Mouse (Mus musculus): Measurements from ENCODE around the gene Galk1. TPM values are rescaled to one million over a fixed set of nuclear protein-coding genes. Genes with fewer than 3 reads are reported as not detected.
"Not testable (repeated sequence)": the region's sequence is repeated elsewhere in the genome, so short reads cannot be mapped to it uniquely, and the experiment has no call there.

The Galk1 gene
- total RNA-seq, 4 experiments from 2014 or later: 12.5 to 16.0 (median 15.0) TPM

- DNase-seq (ENCODE audit: low spot score): no peak
Observed at GRCm38 (mm10) chr11:116030898-116031845, 18.7 kb upstream of the Galk1 start.

DNA sequence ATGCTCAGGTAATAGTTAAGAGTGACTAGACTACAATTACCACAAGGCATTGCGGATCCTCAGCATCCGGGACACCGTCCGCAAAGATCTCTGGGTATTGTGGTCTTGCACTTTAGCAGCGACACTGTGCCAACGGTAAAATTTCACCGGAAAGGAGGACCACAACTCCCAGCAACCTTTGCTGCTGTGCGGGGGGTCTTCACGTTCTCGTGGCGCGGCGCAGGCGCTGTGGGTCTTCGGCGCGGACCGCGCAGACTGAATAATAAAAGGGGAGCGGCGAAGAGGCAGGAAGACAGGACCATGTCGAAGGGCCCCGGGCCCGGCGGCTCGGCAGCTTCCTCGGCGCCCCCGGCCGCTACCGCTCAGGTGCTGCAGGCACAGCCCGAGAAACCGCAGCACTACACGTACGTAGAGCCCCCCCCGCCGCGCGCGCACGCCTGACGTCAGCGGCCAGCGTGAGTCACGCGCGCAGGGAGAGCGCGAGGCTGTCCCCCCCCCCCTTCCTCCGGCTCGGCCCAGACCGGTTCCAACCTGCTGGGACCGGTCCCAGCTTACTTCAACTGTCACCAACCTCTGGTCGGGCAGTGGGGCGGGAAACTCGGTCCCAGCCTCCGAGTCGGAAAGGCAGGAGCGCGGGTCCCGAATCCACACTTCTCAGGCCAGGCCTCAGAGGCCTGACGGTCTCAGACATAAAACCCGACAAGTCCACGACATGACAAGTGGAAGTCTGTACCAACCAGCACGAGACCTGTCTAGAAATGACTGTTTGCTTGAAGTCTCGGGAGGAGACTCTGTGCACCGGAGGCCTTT is 17.8 kb upstream of the Galk1 start, which contains the start of gene Unk:
Gene Unk, plus strand, starts transcription at position 235 of the 810 bp plus-strand sequence.
- peak; percentile 99 for DNase-seq (ENCODE audit: low spot score)

GRCm38 (mm10) chr11:116029086-116029865 is 16.8 kb upstream of the Galk1 start:
- no peak for DNase-seq (ENCODE audit: low spot score)

- no peak for DNase-seq (ENCODE audit: low spot score)
Observed at GRCm38 (mm10) chr11:116028177-116028865, 15.8 kb upstream of the Galk1 start.

GRCm38 (mm10) chr11:116027756-116028155 is 15.2 kb upstream of the Galk1 start, which contains the start of gene H3f3b:
Gene H3f3b, minus strand, starts transcription at chr11:116027962.
- no peak for DNase-seq (ENCODE audit: low spot score)

- DNase-seq (ENCODE audit: low spot score): no peak
Observed at GRCm38 (mm10) chr11:116025056-116025845, 12.7 kb upstream of the Galk1 start.

DNA sequence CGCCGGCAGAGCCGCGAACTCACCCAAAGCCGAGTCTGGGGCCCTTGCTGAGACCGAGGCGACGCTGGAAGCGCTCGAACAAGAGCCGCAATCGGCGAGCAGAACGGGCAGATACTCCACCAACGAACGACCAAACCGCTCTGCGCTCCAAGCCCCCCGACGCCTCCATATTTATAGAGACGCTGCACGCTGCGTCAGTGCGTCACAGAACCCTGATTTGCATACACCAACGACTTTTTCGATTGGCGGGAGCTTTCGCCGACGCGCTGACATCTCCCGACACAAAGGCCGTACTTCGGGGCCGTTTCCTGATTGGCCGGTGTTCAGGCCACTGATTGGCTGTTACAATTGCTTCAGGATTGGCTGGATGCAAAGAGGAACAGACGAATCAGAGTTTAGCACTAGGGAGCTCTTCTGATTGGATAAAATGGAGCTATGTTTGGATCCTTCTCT is 11.9 kb upstream of the Galk1 start:
- DNase-seq (ENCODE audit: low spot score): peak; percentile 97

- peak; percentile 76 for DNase-seq (ENCODE audit: low spot score)
Observed at GRCm38 (mm10) chr11:116023771-116024355, 11.3 kb upstream of the Galk1 start.

- DNase-seq (ENCODE audit: low spot score): not testable (repeated sequence)
Observed at GRCm38 (mm10) chr11:116023074-116023770, 10.7 kb upstream of the Galk1 start.

GRCm38 (mm10) chr11:116022256-116022780 is 9.8 kb upstream of the Galk1 start:
- DNase-seq (ENCODE audit: low spot score): no peak

- no peak for DNase-seq (ENCODE audit: low spot score)
Observed at GRCm38 (mm10) chr11:116021328-116022220, 9.1 kb upstream of the Galk1 start.

DNA sequence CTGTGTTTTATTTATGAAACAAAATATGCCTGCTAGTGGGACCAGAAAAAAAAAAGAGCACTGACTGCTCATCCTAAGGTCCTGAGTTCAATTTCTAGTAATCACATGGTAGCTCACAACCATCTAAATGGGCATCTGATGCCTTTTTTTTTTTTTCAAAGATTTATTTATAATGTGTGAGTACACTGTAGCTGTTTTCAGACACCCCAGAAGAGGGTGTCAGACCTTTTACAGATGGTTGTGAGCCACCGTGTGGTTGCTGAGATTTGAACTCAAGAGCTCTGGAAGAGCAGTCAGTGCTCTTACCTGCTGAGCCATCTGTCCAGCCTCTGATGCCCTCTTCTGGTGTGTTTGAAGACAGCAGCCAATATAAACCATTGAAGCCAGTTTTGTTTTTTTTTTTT is 8.0 kb upstream of the Galk1 start:
- DNase-seq (ENCODE audit: low spot score): no peak

- no peak for DNase-seq (ENCODE audit: low spot score)
Observed at GRCm38 (mm10) chr11:116019976-116020411, 7.5 kb upstream of the Galk1 start.

GRCm38 (mm10) chr11:116019360-116019791 is 6.9 kb upstream of the Galk1 start:
- DNase-seq (ENCODE audit: low spot score): no peak

DNA sequence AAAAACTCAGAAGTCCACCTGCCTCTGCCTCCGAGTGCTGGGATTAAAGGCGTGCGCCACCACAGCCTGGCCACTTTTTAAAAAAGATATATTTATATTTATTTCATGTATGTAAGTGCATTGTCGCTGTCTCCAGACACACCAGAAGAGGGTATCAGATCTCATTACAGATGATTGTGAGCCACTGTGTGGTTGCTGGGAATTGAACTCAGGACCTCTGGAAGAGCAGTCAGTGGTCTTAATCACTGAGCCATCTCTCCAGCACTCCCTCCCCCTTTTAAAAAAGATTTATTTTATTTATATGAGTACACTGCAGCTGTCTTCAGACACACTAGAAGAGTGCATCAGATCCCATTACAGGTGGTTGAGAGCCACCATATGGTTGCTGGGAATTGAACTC is 6.3 kb upstream of the Galk1 start:
- not testable (repeated sequence) for DNase-seq (ENCODE audit: low spot score)

GRCm38 (mm10) chr11:116018106-116018505 is 5.6 kb upstream of the Galk1 start:
- no peak for DNase-seq (ENCODE audit: low spot score)

GRCm38 (mm10) chr11:116014821-116015220 is 2.3 kb upstream of the Galk1 start:
- DNase-seq (ENCODE audit: low spot score): no peak
